Mouse (Mus musculus) mouse trophoblast stem cell (cell line): Measurements from ENCODE around the gene Chadl.
"Not testable (repeated sequence)": the region's sequence is repeated elsewhere in the genome, so short reads cannot be mapped to it uniquely, and the experiment has no call there.

Experiments used
- in situ Hi-C, 2 experiments: fragments of 300-500 bp; cut with MseI, MboI; formaldehyde crosslinking; loops; 2 replicates in 1 of 2; 3 replicates in 1 of 2; pipeline ENCODE4 v1.15.1; 2025

The Chadl gene

GRCm38 (mm10) chr15:81697175-81697574, at the start of gene Chadl:
Chadl (minus strand) TSS chr15:81697287.
- in situ Hi-C loops: no loop called here

- in situ Hi-C loops: no loop called here
Measured at GRCm38 (mm10) chr15:81745601-81746114, 48.6 kb upstream of the Chadl start.

- in situ Hi-C loops: no loop called here
Measured at GRCm38 (mm10) chr15:81744992-81745600, 48.0 kb upstream of the Chadl start, which contains the start of the genes Zc3h7b and Rangap1. Zc3h7b (plus strand) TSS chr15:81745057. Rangap1 (minus strand) TSS chr15:81745530.

GRCm38 (mm10) chr15:81742368-81742767, 45.3 kb upstream of the Chadl start:
- in situ Hi-C loops: not testable (repeated sequence)

GRCm38 (mm10) chr15:81739924-81740323, 42.8 kb upstream of the Chadl start:
- in situ Hi-C loops: no loop called here

GRCm38 (mm10) chr15:81739296-81739695, 42.2 kb upstream of the Chadl start:
- in situ Hi-C loops: no loop called here

GRCm38 (mm10) chr15:81735075-81735474, 38.0 kb upstream of the Chadl start:
- in situ Hi-C loops: no loop called here

- in situ Hi-C loops: no loop called here
Measured at GRCm38 (mm10) chr15:81729792-81730635, 32.9 kb upstream of the Chadl start.

GRCm38 (mm10) chr15:81729241-81729791, 32.2 kb upstream of the Chadl start:
- in situ Hi-C loops: no loop called here

- in situ Hi-C loops: no loop called here
Measured at GRCm38 (mm10) chr15:81725965-81726364, 28.9 kb upstream of the Chadl start.

- in situ Hi-C loops: no loop called here
Measured at GRCm38 (mm10) chr15:81723653-81724052, 26.6 kb upstream of the Chadl start.

GRCm38 (mm10) chr15:81722361-81722760, 25.3 kb upstream of the Chadl start:
- in situ Hi-C loops: no loop called here

GRCm38 (mm10) chr15:81719139-81719531, 22.0 kb upstream of the Chadl start:
- in situ Hi-C loops: no loop called here

GRCm38 (mm10) chr15:81718336-81719138, 21.4 kb upstream of the Chadl start:
- in situ Hi-C loops: no loop called here

GRCm38 (mm10) chr15:81713742-81714141, 16.7 kb upstream of the Chadl start:
- in situ Hi-C loops: no loop called here

- in situ Hi-C loops: no loop called here
Measured at GRCm38 (mm10) chr15:81710801-81711200, 13.7 kb upstream of the Chadl start.

- in situ Hi-C loops: no loop called here
Measured at GRCm38 (mm10) chr15:81709686-81710085, 12.6 kb upstream of the Chadl start.

- in situ Hi-C loops: no loop called here
Measured at GRCm38 (mm10) chr15:81708991-81709390, 11.9 kb upstream of the Chadl start.

GRCm38 (mm10) chr15:81703094-81703489, 6.0 kb upstream of the Chadl start:
- in situ Hi-C loops: no loop called here

- in situ Hi-C loops: no loop called here
Measured at GRCm38 (mm10) chr15:81702306-81703093, 5.4 kb upstream of the Chadl start.

GRCm38 (mm10) chr15:81701350-81701749, 4.3 kb upstream of the Chadl start:
- in situ Hi-C loops: not testable (repeated sequence)
